Mouse (Mus musculus) intestine, postnatal 0 days (tissue): ENCODE results near the gene Zfp512. TPM values are rescaled to one million over a fixed set of nuclear protein-coding genes. Genes with fewer than 3 reads are reported as not detected.
"Not testable (repeated sequence)": the region's sequence is repeated elsewhere in the genome, so short reads cannot be mapped to it uniquely, and the experiment has no call there.

Experiments
- ATAC-seq: fragments of 200-750 bp; cut with Nextera tagmentation; 2 replicates; pipeline ENCODE4 v1.8.0; 2017; ENCODE audit warnings: mild to moderate bottlenecking, moderate TSS enrichment, moderate library complexity
- H3K27ac ChIP-seq: fragments of 300-500 bp; sonication (generic); 2 replicates; pipeline ENCODE4 v1.5.1; 2014; ENCODE audit warnings: mild to moderate bottlenecking, low read depth, low read length, moderate library complexity
- H3K27me3 ChIP-seq: fragments of 300-500 bp; sonication (generic); replicated peaks from 2 replicates; pipeline ENCODE4 v1.6.1; 2014; ENCODE audit warnings: low read length, mixed read lengths; ENCODE audit not compliant: control insufficient read depth, insufficient read depth
- H3K36me3 ChIP-seq: fragments of 300-500 bp; sonication (generic); 2 replicates; pipeline ENCODE4 v1.6.1; 2014; ENCODE audit warnings: mild to moderate bottlenecking, moderate library complexity; ENCODE audit not compliant: control insufficient read depth, insufficient read depth
- H3K4me1 ChIP-seq: fragments of 300-500 bp; sonication (generic); replicated peaks from 2 replicates; pipeline ENCODE4 v1.6.1; 2014; ENCODE audit warnings: antibody characterized with exemption, low read length, mixed read lengths; ENCODE audit not compliant: control insufficient read depth, insufficient read depth
- H3K4me2 ChIP-seq: fragments of 300-500 bp; sonication (generic); replicated peaks from 2 replicates; pipeline ENCODE4 v1.6.1; 2014; ENCODE audit warnings: low read depth, mild to moderate bottlenecking, moderate library complexity
- H3K4me3 ChIP-seq: fragments of 300-500 bp; sonication (generic); 2 replicates; pipeline ENCODE4 v1.5.1; 2014; ENCODE audit warnings: low read depth, low read length
- H3K9ac ChIP-seq: fragments of 300-500 bp; sonication (generic); 2 replicates; pipeline ENCODE4 v1.6.1; 2014; ENCODE audit warnings: mild to moderate bottlenecking, low read depth, low read length
- H3K9me3 ChIP-seq: fragments of 300-500 bp; sonication (generic); 2 replicates; pipeline ENCODE4 v1.6.1; 2016; ENCODE audit warnings: mixed run types; ENCODE audit not compliant: control insufficient read depth
- CTCF ChIP-seq: sonication (generic); IDR thresholded peaks from 2 replicates; pipeline ENCODE4 v1.5.1; 2016; ENCODE audit warnings: low read depth, mild to moderate bottlenecking, control low read depth, antibody characterized with exemption, moderate library complexity
- WGBS: fragments of 180-500 bp; shearing (Covaris S2); extraction: QIAGEN DNeasy Blood & Tissue Kit; methylation state at CpG from one replicate; pipeline ENCODE4 v1.1.7; 2014; 5-methylcytosine and 5-hydroxymethylcytosine counted together
- polyA plus RNA-seq: library from polyadenylated mRNA; unstranded; fragments of >200 nt; fragmentation: Nextera tagmentation; extraction: Ambion mirVana; gene quantifications from 2 replicates; pipeline ENCODE4 v1.2.1, GENCODE M21; 2015

Gene Zfp512
- polyA plus RNA-seq: 9.3 and 10.2 TPM in 2 replicates

GRCm38 (mm10) chr5:31451878-31452561 is at the start of gene Zfp512:
Gene Zfp512, plus strand, starts transcription at chr5:31452431.
- peak; percentile 96 for ATAC-seq
- H3K4me1 ChIP-seq: no peaks in the 10 kb centered on the region
- WGBS: 5% methylated on average over 23 of the region's 23 CpGs

GRCm38 (mm10) chr5:31434727-31435126 is 17.5 kb upstream of the Zfp512 start:
- WGBS: 92% methylated on average over 9 of the region's 9 CpGs
- H3K4me3 ChIP-seq, H3K36me3 ChIP-seq, H3K9me3 ChIP-seq, H3K27ac ChIP-seq, H3K9ac ChIP-seq, H3K4me1 ChIP-seq, H3K4me2 ChIP-seq, ATAC-seq, H3K27me3 ChIP-seq: not testable (repeated sequence)

More at GRCm38 (mm10) chr5:31451878-31452561, at the start of gene Zfp512:
- Histone ChIP-seq H3K4me3 (peak within 1 kb of the TSS; percentile 51), H3K27me3 (no peaks in the 10 kb centered on the region), H3K4me2 (peak within 1 kb of the TSS; percentile 74), H3K9me3 (no peaks in the 10 kb centered on the region), H3K27ac (peak within 1 kb of the TSS; percentile 76), H3K36me3 (no peaks in the 10 kb centered on the region), H3K9ac (peak within 1 kb of the TSS; percentile 53)
- no peak for TF ChIP-seq CTCF

- Histone ChIP-seq H3K9ac (no peak overlapping the region), H3K36me3 (no peaks in the 10 kb centered on the region), H3K4me2 (peak overlapping the region; percentile 74; the same call in 1 of the 2 replicates), H3K4me1 (no peaks in the 10 kb centered on the region), H3K27ac (peak overlapping the region; percentile 76; the same call in 1 of the 2 replicates), H3K4me3 (no peak overlapping the region), H3K9me3 (no peaks in the 10 kb centered on the region), H3K27me3 (no peaks in the 10 kb centered on the region)
- ATAC-seq: peak; percentile 50; the same call in 1 of the 2 replicates
- TF ChIP-seq CTCF: no peak
- 52% methylated on average over 2 of the region's 2 CpGs for WGBS
Observed at GRCm38 (mm10) chr5:31451336-31451735, 895 bp upstream of the Zfp512 start.

- peak overlapping the region; percentile 76 for H3K27ac ChIP-seq
- H3K36me3 ChIP-seq: no peaks in the 10 kb centered on the region
- H3K4me2 ChIP-seq: peak overlapping the region; percentile 74
- H3K9me3 ChIP-seq: no peaks in the 10 kb centered on the region
- no peaks in the 10 kb centered on the region for H3K27me3 ChIP-seq
- H3K4me1 ChIP-seq: no peaks in the 10 kb centered on the region
- under 1% methylated on average over 11 of the region's 11 CpGs for WGBS
- no peak for TF ChIP-seq CTCF
- peak overlapping the region; percentile 53 for H3K9ac ChIP-seq
- peak overlapping the region; percentile 51 for H3K4me3 ChIP-seq
- peak; percentile 16; the same call in 1 of the 2 replicates for ATAC-seq
Observed at GRCm38 (mm10) chr5:31452562-31452878, 289 bp downstream of the Zfp512 start.

GRCm38 (mm10) chr5:31452886-31453410 is 717 bp downstream of the Zfp512 start:
- no peaks in the 10 kb centered on the region for H3K27me3 ChIP-seq
- H3K27ac ChIP-seq: no peak overlapping the region
- H3K4me2 ChIP-seq: peak overlapping the region; percentile 74
- peak overlapping the region; percentile 53 for H3K9ac ChIP-seq
- WGBS: 10% methylated on average over 7 of the region's 7 CpGs
- H3K4me1 ChIP-seq: no peaks in the 10 kb centered on the region
- no peaks in the 10 kb centered on the region for H3K9me3 ChIP-seq
- no peaks in the 10 kb centered on the region for H3K36me3 ChIP-seq
- no peak for TF ChIP-seq CTCF
- peak overlapping the region; percentile 51 for H3K4me3 ChIP-seq
- ATAC-seq: no peak

GRCm38 (mm10) chr5:31467798-31468197 is 15.6 kb downstream of the Zfp512 start:
- Histone ChIP-seq H3K4me2 (no peak overlapping the region), H3K4me3 (no peak overlapping the region), H3K27ac (no peak overlapping the region), H3K9ac (no peak overlapping the region), H3K36me3 (peaks cover 53% of the 10 kb centered on the region), H3K9me3 (no peaks in the 10 kb centered on the region), H3K4me1 (no peaks in the 10 kb centered on the region), H3K27me3 (no peaks in the 10 kb centered on the region)
- WGBS: 84% methylated on average over 3 of the region's 3 CpGs
- ATAC-seq: no peak
- no peak for TF ChIP-seq CTCF
